Mouse (Mus musculus) C2C12 (cell line): ENCODE results near the gene Ndufa3. TPM values are rescaled to one million over a fixed set of nuclear protein-coding genes. Genes with fewer than 3 reads are reported as not detected.
"Not testable (repeated sequence)": the region's sequence is repeated elsewhere in the genome, so short reads cannot be mapped to it uniquely, and the experiment has no call there.

Experiments
- H3K27me3 ChIP-seq: one replicate; pipeline ENCODE4 v1.6.1; 2011; ENCODE audit not compliant: control insufficient read depth, insufficient read depth, insufficient read length
- H3K36me3 ChIP-seq: one replicate; pipeline ENCODE4 v1.6.1; 2011; ENCODE audit not compliant: control insufficient read depth, insufficient read depth
- H3K4me3 ChIP-seq: one replicate; pipeline ENCODE4 v1.5.1; 2011; ENCODE audit warnings: mild to moderate bottlenecking, control low read depth; ENCODE audit not compliant: poor library complexity, insufficient read depth, severe bottlenecking
- H3K79me2 ChIP-seq: one replicate; pipeline ENCODE4 v1.6.1; 2011; ENCODE audit not compliant: control insufficient read depth, insufficient read depth
- H3K79me3 ChIP-seq: one replicate; pipeline ENCODE4 v1.6.1; 2011; ENCODE audit warnings: low read depth, control low read depth
- H3ac ChIP-seq: one replicate; pipeline ENCODE3; 2011; ENCODE audit warnings: low read depth; ENCODE audit not compliant: control insufficient read depth, insufficient read length
- CEBPB ChIP-seq: IDR thresholded peaks from one replicate; pipeline ENCODE4 v1.6.1; 2011; ENCODE audit warnings: low read depth, mild to moderate bottlenecking, control low read depth, moderate library complexity
- CTCF ChIP-seq: IDR thresholded peaks from one replicate; pipeline ENCODE4 v1.5.1; 2011; ENCODE audit not compliant: control insufficient read depth, insufficient read depth, insufficient read length
- FOSL1 ChIP-seq: IDR thresholded peaks from one replicate; pipeline ENCODE4 v1.8.0; 2011; ENCODE audit warnings: mild to moderate bottlenecking, low read length; ENCODE audit not compliant: poor library complexity, insufficient read depth, severe bottlenecking
- MAX ChIP-seq: IDR thresholded peaks from one replicate; pipeline ENCODE4 v1.6.1; 2011; ENCODE audit warnings: mild to moderate bottlenecking, control low read depth
- MYOD1 ChIP-seq: IDR thresholded peaks from one replicate; pipeline ENCODE4 v1.6.1; 2011; ENCODE audit warnings: low read depth; ENCODE audit not compliant: control insufficient read depth, insufficient read length
- MYOG ChIP-seq: IDR thresholded peaks from one replicate; pipeline ENCODE4 v1.6.1; 2011; ENCODE audit not compliant: control insufficient read depth, insufficient read length; ENCODE audit errors: extremely low read depth
- USF1 ChIP-seq: IDR thresholded peaks from one replicate; pipeline ENCODE4 v1.6.1; 2011; ENCODE audit warnings: low read depth, mild to moderate bottlenecking, control low read depth, moderate library complexity
- long read RNA-seq, 2 experiments: library from polyadenylated mRNA; unstranded; transcript quantifications; one replicate each; pipeline ENCODE4 v2.0.0; 2019 to 2020
- polyA plus RNA-seq: library from polyadenylated mRNA; unstranded; fragments of >200 nt; fragmentation: generic; extraction: Trizol; gene quantifications from one replicate; pipeline ENCODE4 v1.2.1, GENCODE M21; 2012; ENCODE audit warnings: missing spikeins

Gene Ndufa3
- 386 TPM for polyA plus RNA-seq
- long read RNA-seq, experiment 1, transcript Ndufa3-201 (4 exons, 515 nt) = major isoform, 84 of 117 reads
- long read RNA-seq, experiment 1, partial matches to known transcripts = 30 of 117 reads
- long read RNA-seq, experiment 1, other reads (novel, unspliced or antisense) = 1 of 117 reads
- long read RNA-seq, experiment 2, transcript Ndufa3-201 (4 exons, 515 nt) = major isoform, 6 of 8 reads
- long read RNA-seq, experiment 2, partial matches to known transcripts = 1 of 8 reads
- long read RNA-seq, experiment 2, other reads (novel, unspliced or antisense) = 0 of 8 reads

GRCm38 (mm10) chr7:3617242-3617995, at the start of gene Ndufa3:
TSS of gene Ndufa3 (plus strand) at chr7:3617373.
- peaks cover 2% of the 10 kb centered on the region for H3K79me3 ChIP-seq
- H3K4me3 ChIP-seq = peak within 1 kb of the TSS; percentile 50
- no peak for TF ChIP-seq FOSL1
- H3K27me3 ChIP-seq = peaks cover 6% of the 10 kb centered on the region
- peaks cover 5% of the 10 kb centered on the region for H3K36me3 ChIP-seq
- H3ac ChIP-seq = peak within 1 kb of the TSS; percentile 78
- H3K79me2 ChIP-seq = no peaks in the 10 kb centered on the region

GRCm38 (mm10) chr7:3569725-3570124, 47.4 kb upstream of the Ndufa3 start:
- H3K79me2 ChIP-seq = no peaks in the 10 kb centered on the region
- no peak overlapping the region for H3K4me3 ChIP-seq
- no peaks in the 10 kb centered on the region for H3K27me3 ChIP-seq
- H3K36me3 ChIP-seq = no peaks in the 10 kb centered on the region
- H3ac ChIP-seq = no peak overlapping the region
- no peaks in the 10 kb centered on the region for H3K79me3 ChIP-seq
- TF ChIP-seq MYOD1 = no peak

- not testable (repeated sequence) for H3K36me3 ChIP-seq, H3ac ChIP-seq, H3K79me2 ChIP-seq, H3K79me3 ChIP-seq, H3K27me3 ChIP-seq, H3K4me3 ChIP-seq
Observed at GRCm38 (mm10) chr7:3570580-3570979, 46.6 kb upstream of the Ndufa3 start.

GRCm38 (mm10) chr7:3571847-3572246, 45.3 kb upstream of the Ndufa3 start:
- Histone ChIP-seq H3K79me3 (no peaks in the 10 kb centered on the region), H3K4me3 (no peak overlapping the region), H3K27me3 (no peaks in the 10 kb centered on the region), H3K36me3 (no peaks in the 10 kb centered on the region), H3ac (no peak overlapping the region), H3K79me2 (no peaks in the 10 kb centered on the region)
- no peak for TF ChIP-seq CTCF
- no peak for TF ChIP-seq FOSL1
- no peak for TF ChIP-seq CEBPB
- no peak for TF ChIP-seq USF1
- TF ChIP-seq MYOG = no peak
- no peak for TF ChIP-seq MYOD1
- TF ChIP-seq MAX = no peak

- Histone ChIP-seq H3K27me3 (no peaks in the 10 kb centered on the region), H3ac (no peak overlapping the region), H3K79me3 (no peaks in the 10 kb centered on the region), H3K36me3 (no peaks in the 10 kb centered on the region), H3K4me3 (no peak overlapping the region), H3K79me2 (no peaks in the 10 kb centered on the region)
- TF ChIP-seq MAX = no peak
- no peak for TF ChIP-seq FOSL1
- TF ChIP-seq MYOD1 = no peak
- TF ChIP-seq CEBPB = no peak
- TF ChIP-seq CTCF = no peak
- no peak for TF ChIP-seq USF1
- TF ChIP-seq MYOG = no peak
Observed at GRCm38 (mm10) chr7:3574216-3574615, 43.0 kb upstream of the Ndufa3 start.

- TF ChIP-seq CEBPB = no peak
- no peak for TF ChIP-seq MYOG
- no peak for TF ChIP-seq MYOD1
- TF ChIP-seq CTCF = no peak
- no peak for TF ChIP-seq MAX
- TF ChIP-seq FOSL1 = no peak
- no peak for TF ChIP-seq USF1
- no peak overlapping the region for H3K4me3 ChIP-seq
- no peaks in the 10 kb centered on the region for H3K79me2 ChIP-seq
- H3K36me3 ChIP-seq = no peaks in the 10 kb centered on the region
- H3ac ChIP-seq = no peak overlapping the region
- no peaks in the 10 kb centered on the region for H3K79me3 ChIP-seq
- no peaks in the 10 kb centered on the region for H3K27me3 ChIP-seq
Observed at GRCm38 (mm10) chr7:3576354-3577124, 40.6 kb upstream of the Ndufa3 start.
